Mouse (Mus musculus) cerebellum, adult 9-11 months (tissue): ENCODE measurements around the gene Gm10097.

ENCODE experiments used
- DNase-seq: peaks from one replicate; pipeline ENCODE4 v3.0.0; 2022

The Gm10097 gene

GRCm38 (mm10) chr10:5085792-5086191, 16.8 kb downstream of the Gm10097 start:
- DNase-seq, result no peak

- DNase-seq, result no peak
These were observed 17.3 kb downstream of the Gm10097 start for GRCm38 (mm10) chr10:5086329-5086728.

GRCm38 (mm10) chr10:5087336-5087735, 18.3 kb downstream of the Gm10097 start:
- no peak for DNase-seq

- no peak for DNase-seq
These were observed 20.1 kb downstream of the Gm10097 start for GRCm38 (mm10) chr10:5089133-5089532.

- peak; percentile 23 for DNase-seq
These were observed 28.2 kb downstream of the Gm10097 start for GRCm38 (mm10) chr10:5096996-5097753.

- DNase-seq, result no peak
These were observed 28.8 kb downstream of the Gm10097 start for GRCm38 (mm10) chr10:5097754-5098137.

- DNase-seq, result no peak
These were observed 41.8 kb downstream of the Gm10097 start for GRCm38 (mm10) chr10:5110773-5111172.

GRCm38 (mm10) chr10:5116155-5116554, 47.2 kb downstream of the Gm10097 start:
- no peak for DNase-seq

- DNase-seq, result no peak
These were observed 47.7 kb downstream of the Gm10097 start for GRCm38 (mm10) chr10:5116720-5117119.
